Mouse (Mus musculus) heart, adult 2 months (tissue): ENCODE data around the gene Pcgf3. TPM values are rescaled to one million over a fixed set of nuclear protein-coding genes. Genes with fewer than 3 reads are reported as not detected.

Experiments used
- DNase-seq, 2 experiments: peaks; one replicate each; pipeline ENCODE4 v3.0.0; 2021
- H3K27ac ChIP-seq: fragments of 200-600 bp; 2 replicates; pipeline ENCODE4 v1.8.1; 2022
- H3K27me3 ChIP-seq: fragments of 200-500 bp; 2 replicates; pipeline ENCODE4 v1.6.1; 2012; ENCODE audit warnings: mild to moderate bottlenecking, low read length, inconsistent platforms, mixed read lengths; ENCODE audit not compliant: control insufficient read depth, insufficient read depth
- H3K36me3 ChIP-seq: fragments of 200-500 bp; 2 replicates; pipeline ENCODE4 v1.6.1; 2012; ENCODE audit warnings: low read length, inconsistent platforms; ENCODE audit not compliant: control insufficient read depth, insufficient read depth
- H3K4me1 ChIP-seq: fragments of 200-500 bp; 2 replicates; pipeline ENCODE4 v1.6.1; 2011; ENCODE audit warnings: low read length; ENCODE audit not compliant: control insufficient read depth, insufficient read depth
- H3K4me3 ChIP-seq: fragments of 200-600 bp; 2 replicates; pipeline ENCODE4 v1.8.1; 2022
- H3K79me2 ChIP-seq: fragments of 200-500 bp; replicated peaks from 2 replicates; pipeline ENCODE4 v1.6.1; 2012; ENCODE audit warnings: mild to moderate bottlenecking, inconsistent platforms, low read length, moderate library complexity, mixed read lengths; ENCODE audit not compliant: control insufficient read depth, insufficient read depth
- H3K9ac ChIP-seq: fragments of 200-500 bp; 2 replicates; pipeline ENCODE4 v1.6.1; 2012; ENCODE audit warnings: low read depth, mild to moderate bottlenecking, control low read depth, inconsistent platforms, low read length, mixed read lengths
- CTCF ChIP-seq: fragments of 200-600 bp; IDR thresholded peaks from 2 replicates; pipeline ENCODE4 v1.8.1; 2022; ENCODE audit warnings: antibody characterized with exemption, mild to moderate bottlenecking, moderate library complexity
- EP300 ChIP-seq: fragments of 200-500 bp; IDR thresholded peaks from 2 replicates; pipeline ENCODE4 v1.6.1; 2011; ENCODE audit warnings: low read depth, low read length, control low read depth; ENCODE audit not compliant: insufficient read depth
- POLR2A ChIP-seq: fragments of 200-500 bp; IDR thresholded peaks from 2 replicates; pipeline ENCODE4 v1.6.1; 2011; ENCODE audit warnings: mild to moderate bottlenecking, low read depth, low read length, control low read depth; ENCODE audit not compliant: insufficient read depth
- WGBS: fragments of 180-500 bp; shearing (Covaris S2); methylation state at CpG from one replicate; pipeline ENCODE4 v1.1.7; 2018; 5-methylcytosine and 5-hydroxymethylcytosine counted together
- intact Hi-C: fragments of 180-260 bp; cut with DNase I; formaldehyde crosslinking; loops from one replicate; pipeline ENCODE4 v1.15.1; 2025
- polyA plus RNA-seq: library from polyadenylated mRNA; depleted of rRNA; stranded (reverse); fragments of >200 nt; gene quantifications from 2 replicates; pipeline ENCODE4 v1.2.3, GENCODE M21; 2012
- total RNA-seq, 2 experiments: library from RNA; stranded (reverse); gene quantifications; 2 replicates each; pipeline ENCODE4 v1.2.3; 2021

Pcgf3 gene
- total and polyA plus RNA-seq, 3 experiments: 7.5 to 32.7 (median 31.2) TPM

- H3K4me3 ChIP-seq: peak within 1 kb of the TSS; percentile 56
- TF ChIP-seq EP300 (0 out of 2 replicates have a peak, but pooled peaks have one; percentile 11), POLR2A (peak; percentile 45), CTCF (peak; percentile 21; the same call in 1 of the 2 replicates)
- intact Hi-C loops: loop anchor here (1.0 kb wide), 1 partner anchor 15 kb away; the partner anchor contains the start of gene Atp5k
- no peaks in the 10 kb centered on the region for H3K36me3 ChIP-seq
- H3K4me1 ChIP-seq: peaks cover 4% of the 10 kb centered on the region
- peak within 1 kb of the TSS; percentile 84 for H3K27ac ChIP-seq
- 9% methylated on average over 24 of the region's 24 CpGs for WGBS
- H3K79me2 ChIP-seq: no peaks in the 10 kb centered on the region
- H3K27me3 ChIP-seq: no peaks in the 10 kb centered on the region
- H3K9ac ChIP-seq: peak within 1 kb of the TSS; percentile 41
- peak; percentile 82 to 86 for DNase-seq
Measured at GRCm38 (mm10) chr5:108448785-108449668, 12.0 kb upstream of the Pcgf3 start, which contains the start of gene Mfsd7a. Mfsd7a (minus strand) TSS chr5:108448891.

- WGBS: 83% methylated on average over 8 of the region's 8 CpGs
- intact Hi-C loops: no loop called here
- Histone ChIP-seq H3K4me3 (no peak overlapping the region), H3K4me1 (peaks cover 4% of the 10 kb centered on the region), H3K36me3 (no peaks in the 10 kb centered on the region), H3K27ac (no peak overlapping the region), H3K79me2 (no peaks in the 10 kb centered on the region), H3K9ac (no peak overlapping the region), H3K27me3 (no peaks in the 10 kb centered on the region)
- DNase-seq: no peak
- TF ChIP-seq EP300 (no peak), POLR2A (no peak), CTCF (no peak)
Measured at GRCm38 (mm10) chr5:108450837-108451540, 10.0 kb upstream of the Pcgf3 start.

- intact Hi-C loops: no loop called here
- Histone ChIP-seq H3K4me3 (no peak overlapping the region), H3K9ac (no peak overlapping the region), H3K79me2 (no peaks in the 10 kb centered on the region), H3K27ac (no peak overlapping the region), H3K36me3 (no peaks in the 10 kb centered on the region), H3K27me3 (no peaks in the 10 kb centered on the region), H3K4me1 (peaks cover 4% of the 10 kb centered on the region)
- 69% methylated on average over 1 of the region's 1 CpGs for WGBS
- no peak for DNase-seq
- TF ChIP-seq CTCF: no peak
- TF ChIP-seq EP300: no peak
- no peak for TF ChIP-seq POLR2A
Measured at GRCm38 (mm10) chr5:108451611-108452010, 9.4 kb upstream of the Pcgf3 start.

GRCm38 (mm10) chr5:108452422-108452821 lies 8.6 kb upstream of the Pcgf3 start:
- no peaks in the 10 kb centered on the region for H3K79me2 ChIP-seq
- WGBS: 62% methylated on average over 1 of the region's 1 CpGs
- no peak for DNase-seq
- H3K4me1 ChIP-seq: peaks cover 4% of the 10 kb centered on the region
- TF ChIP-seq POLR2A (no peak), CTCF (no peak), EP300 (no peak)
- H3K27me3 ChIP-seq: no peaks in the 10 kb centered on the region
- H3K4me3 ChIP-seq: no peak overlapping the region
- no peak overlapping the region for H3K27ac ChIP-seq
- intact Hi-C loops: no loop called here
- no peaks in the 10 kb centered on the region for H3K36me3 ChIP-seq
- H3K9ac ChIP-seq: no peak overlapping the region

- H3K9ac ChIP-seq: no peak overlapping the region
- no peaks in the 10 kb centered on the region for H3K79me2 ChIP-seq
- TF ChIP-seq CTCF: no peak
- no peak for TF ChIP-seq POLR2A
- no peak for TF ChIP-seq EP300
- peaks cover 3% of the 10 kb centered on the region for H3K4me1 ChIP-seq
- H3K27me3 ChIP-seq: no peaks in the 10 kb centered on the region
- no peak for DNase-seq
- H3K4me3 ChIP-seq: no peak overlapping the region
- WGBS: 51% methylated on average over 3 of the region's 3 CpGs
- no peaks in the 10 kb centered on the region for H3K36me3 ChIP-seq
- no peak overlapping the region for H3K27ac ChIP-seq
- intact Hi-C loops: no loop called here
Measured at GRCm38 (mm10) chr5:108454094-108454493, 6.9 kb upstream of the Pcgf3 start.
